Mouse (Mus musculus): Measurements from ENCODE around the gene 3110082J24Rik. TPM values are rescaled to one million over a fixed set of nuclear protein-coding genes. Genes with fewer than 3 reads are reported as not detected.

3110082J24Rik gene
- polyA plus RNA-seq (2016; fragmentation: Nextera tagmentation; extraction: Ambion mirVana), result not detected in 2 replicates

DNA sequence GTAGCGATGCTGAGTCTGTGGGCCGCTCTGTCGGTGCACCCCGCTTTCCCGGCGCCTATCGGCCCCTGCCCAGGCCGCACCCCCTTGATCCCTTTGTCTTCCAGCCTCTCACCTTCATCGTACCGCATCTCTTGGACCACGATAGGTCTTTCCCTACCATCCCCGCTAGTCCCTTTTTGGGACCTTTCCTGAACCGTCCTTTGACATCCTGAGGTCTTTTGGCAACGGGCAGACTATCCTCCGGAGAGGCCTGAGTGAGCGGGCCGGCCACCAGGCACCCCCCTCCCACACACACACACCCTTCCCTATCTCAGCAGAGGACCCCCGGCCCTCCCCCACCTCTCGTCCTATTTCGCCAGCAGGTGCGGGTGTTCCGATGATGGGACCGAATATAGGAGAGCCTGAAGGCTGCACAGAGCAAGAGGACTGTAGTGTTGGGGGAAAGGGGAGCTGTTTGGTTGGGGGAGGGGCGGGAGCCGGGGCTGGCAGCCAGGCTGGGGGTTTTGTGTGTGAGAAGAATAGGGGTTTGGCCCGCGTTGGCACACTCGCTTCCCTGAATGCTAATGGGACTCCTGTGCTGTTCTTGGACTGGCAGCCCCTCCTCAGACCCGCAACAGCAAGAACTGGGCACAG lies at the start of gene 3110082J24Rik:
TSS of gene 3110082J24Rik (minus strand) at position 419 of the 633 bp plus-strand sequence.
- 2% methylated on average over 29 of the region's 29 CpGs for WGBS
- Histone ChIP-seq H3K36me3 (no peaks in the 10 kb centered on the region), H3K4me1 (peaks cover 46% of the 10 kb centered on the region), H3K27ac (peak within 1 kb of the TSS; percentile 59), H3K9me3 (replicated peaks) (no peaks in the 10 kb centered on the region), H3K27me3 (ENCODE audit: low read depth, poor library complexity, severe bottlenecking) (peaks cover 84% of the 10 kb centered on the region), H3K4me3 (peak within 1 kb of the TSS; percentile 58)
- DNase-seq (ENCODE audit: low spot score), result peak; percentile 41

DNA sequence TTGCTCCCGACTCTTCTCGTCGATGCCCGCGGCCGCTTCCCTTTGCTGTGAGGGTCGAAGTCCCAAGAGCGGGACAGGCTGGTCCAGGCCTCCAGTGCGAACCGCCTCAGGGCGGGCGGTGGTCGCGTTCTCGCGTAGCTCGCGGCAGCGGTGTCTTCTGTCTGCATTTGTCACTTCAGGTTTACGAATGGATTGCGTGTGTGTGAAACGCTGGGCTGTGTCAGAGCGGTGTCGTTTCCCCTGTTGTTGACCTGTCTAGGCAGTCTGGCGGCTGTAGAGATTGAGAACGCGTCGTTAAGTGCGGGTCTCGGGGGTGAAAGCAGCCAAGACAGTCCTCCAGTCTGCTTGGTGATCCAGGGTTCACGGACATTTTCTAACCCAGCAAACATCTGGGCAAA lies 49.5 kb upstream of the 3110082J24Rik start:
- H3K36me3 ChIP-seq, result no peaks in the 10 kb centered on the region
- H3K9me3 ChIP-seq (replicated peaks), result no peaks in the 10 kb centered on the region
- H3K27ac ChIP-seq, result peak overlapping the region; percentile 99
- H3K4me3 ChIP-seq, result peak overlapping the region; percentile 92
- peaks cover 18% of the 10 kb centered on the region for H3K4me1 ChIP-seq
- no peak for DNase-seq (ENCODE audit: low spot score)
- under 1% methylated on average over 31 of the region's 31 CpGs for WGBS
- no peaks in the 10 kb centered on the region for H3K27me3 ChIP-seq (ENCODE audit: low read depth, poor library complexity, severe bottlenecking)

- under 1% methylated on average over 53 of the region's 53 CpGs for WGBS
- no peaks in the 10 kb centered on the region for H3K9me3 ChIP-seq (replicated peaks)
- no peaks in the 10 kb centered on the region for H3K36me3 ChIP-seq
- peak; percentile 94 for DNase-seq (ENCODE audit: low spot score)
- peaks cover 18% of the 10 kb centered on the region for H3K4me1 ChIP-seq
- peak within 1 kb of the TSS; percentile 99 for H3K27ac ChIP-seq
- H3K4me3 ChIP-seq, result peak within 1 kb of the TSS; percentile 92
- no peaks in the 10 kb centered on the region for H3K27me3 ChIP-seq (ENCODE audit: low read depth, poor library complexity, severe bottlenecking)
Observed at GRCm38 (mm10) chr5:30154474-30155394, 48.8 kb upstream of the 3110082J24Rik start, which contains the start of the genes Hadha and Hadhb. Gene Hadha, minus strand, starts transcription at chr5:30155162. Gene Hadhb, plus strand, starts transcription at chr5:30155248.

- no peak for DNase-seq (ENCODE audit: low spot score)
- 22% methylated on average over 4 of the region's 4 CpGs for WGBS
- Histone ChIP-seq H3K27ac (0 out of 2 replicates have a peak overlapping the region, but pooled peaks have one; percentile 99), H3K36me3 (no peaks in the 10 kb centered on the region), H3K4me1 (peaks cover 18% of the 10 kb centered on the region), H3K9me3 (replicated peaks) (no peaks in the 10 kb centered on the region), H3K27me3 (ENCODE audit: low read depth, poor library complexity, severe bottlenecking) (no peaks in the 10 kb centered on the region), H3K4me3 (peak overlapping the region; percentile 92)
Observed at GRCm38 (mm10) chr5:30154013-30154412, 48.1 kb upstream of the 3110082J24Rik start.

DNA sequence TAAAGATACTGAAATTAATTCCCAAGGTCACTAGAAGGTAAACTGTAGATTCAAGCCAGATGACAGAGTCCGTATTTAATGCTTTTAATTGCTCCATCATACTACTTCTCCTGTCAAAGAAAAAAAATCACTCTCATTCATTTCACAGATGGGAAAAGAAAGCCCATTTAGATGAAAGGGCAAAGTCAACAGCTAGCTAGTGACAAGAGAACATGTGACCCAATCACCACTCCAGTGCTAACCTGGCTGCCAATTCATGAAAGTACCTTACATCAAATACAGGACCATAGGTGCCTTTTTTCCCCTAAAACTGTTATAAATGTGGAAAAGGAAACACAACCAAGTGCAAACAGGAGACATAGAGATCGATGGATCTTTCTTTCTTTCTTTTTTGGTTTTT lies 47.3 kb upstream of the 3110082J24Rik start:
- 78% methylated on average over 2 of the region's 2 CpGs for WGBS
- Histone ChIP-seq H3K27ac (no peak overlapping the region), H3K9me3 (replicated peaks) (no peaks in the 10 kb centered on the region), H3K4me1 (peaks cover 18% of the 10 kb centered on the region), H3K4me3 (no peak overlapping the region), H3K36me3 (0 out of 2 replicates have a peak, but pooled peaks cover 5% of the 10 kb centered on the region), H3K27me3 (ENCODE audit: low read depth, poor library complexity, severe bottlenecking) (no peaks in the 10 kb centered on the region)
- no peak for DNase-seq (ENCODE audit: low spot score)

- 98% methylated on average over 1 of the region's 1 CpGs for WGBS
- DNase-seq (ENCODE audit: low spot score), result no peak
- no peaks in the 10 kb centered on the region for H3K27me3 ChIP-seq (ENCODE audit: low read depth, poor library complexity, severe bottlenecking)
- no peak overlapping the region for H3K27ac ChIP-seq
- H3K4me1 ChIP-seq, result peaks cover 18% of the 10 kb centered on the region
- H3K9me3 ChIP-seq (replicated peaks), result no peaks in the 10 kb centered on the region
- H3K4me3 ChIP-seq, result no peak overlapping the region
- H3K36me3 ChIP-seq, result 0 out of 2 replicates have a peak, but pooled peaks cover 5% of the 10 kb centered on the region
Observed at GRCm38 (mm10) chr5:30152413-30152812, 46.5 kb upstream of the 3110082J24Rik start.

- Histone ChIP-seq H3K4me3 (no peak overlapping the region), H3K27ac (no peak overlapping the region), H3K4me1 (peaks cover 18% of the 10 kb centered on the region), H3K9me3 (replicated peaks) (no peaks in the 10 kb centered on the region), H3K36me3 (peaks cover 6% of the 10 kb centered on the region), H3K27me3 (ENCODE audit: low read depth, poor library complexity, severe bottlenecking) (no peaks in the 10 kb centered on the region)
- DNase-seq (ENCODE audit: low spot score), result no peak
- 87% methylated on average over 4 of the region's 4 CpGs for WGBS
Observed at GRCm38 (mm10) chr5:30152007-30152406, 46.1 kb upstream of the 3110082J24Rik start.

- peaks cover 41% of the 10 kb centered on the region for H3K36me3 ChIP-seq
- 90% methylated on average over 5 of the region's 5 CpGs for WGBS
- H3K4me1 ChIP-seq, result 0 out of 2 replicates have a peak, but pooled peaks cover under 1% of the 10 kb centered on the region
- H3K27ac ChIP-seq, result no peak overlapping the region
- H3K9me3 ChIP-seq (replicated peaks), result no peaks in the 10 kb centered on the region
- no peak for DNase-seq (ENCODE audit: low spot score)
- H3K27me3 ChIP-seq (ENCODE audit: low read depth, poor library complexity, severe bottlenecking), result no peaks in the 10 kb centered on the region
- H3K4me3 ChIP-seq, result no peak overlapping the region
Observed at GRCm38 (mm10) chr5:30148133-30148920, 42.4 kb upstream of the 3110082J24Rik start.

GRCm38 (mm10) chr5:30146526-30146925 lies 40.6 kb upstream of the 3110082J24Rik start:
- no peaks in the 10 kb centered on the region for H3K4me1 ChIP-seq
- no peak overlapping the region for H3K27ac ChIP-seq
- DNase-seq (ENCODE audit: low spot score), result no peak
- WGBS, result 96% methylated on average over 6 of the region's 6 CpGs
- no peaks in the 10 kb centered on the region for H3K27me3 ChIP-seq (ENCODE audit: low read depth, poor library complexity, severe bottlenecking)
- no peaks in the 10 kb centered on the region for H3K9me3 ChIP-seq (replicated peaks)
- H3K4me3 ChIP-seq, result no peak overlapping the region
- peaks cover 59% of the 10 kb centered on the region for H3K36me3 ChIP-seq

- H3K4me1 ChIP-seq, result no peaks in the 10 kb centered on the region
- H3K9me3 ChIP-seq (replicated peaks), result no peaks in the 10 kb centered on the region
- no peak overlapping the region for H3K4me3 ChIP-seq
- 93% methylated on average over 4 of the region's 4 CpGs for WGBS
- no peak for DNase-seq (ENCODE audit: low spot score)
- peaks cover 90% of the 10 kb centered on the region for H3K36me3 ChIP-seq
- H3K27ac ChIP-seq, result no peak overlapping the region
- H3K27me3 ChIP-seq (ENCODE audit: low read depth, poor library complexity, severe bottlenecking), result no peaks in the 10 kb centered on the region
Observed at GRCm38 (mm10) chr5:30138193-30138592, 32.3 kb upstream of the 3110082J24Rik start.

DNA sequence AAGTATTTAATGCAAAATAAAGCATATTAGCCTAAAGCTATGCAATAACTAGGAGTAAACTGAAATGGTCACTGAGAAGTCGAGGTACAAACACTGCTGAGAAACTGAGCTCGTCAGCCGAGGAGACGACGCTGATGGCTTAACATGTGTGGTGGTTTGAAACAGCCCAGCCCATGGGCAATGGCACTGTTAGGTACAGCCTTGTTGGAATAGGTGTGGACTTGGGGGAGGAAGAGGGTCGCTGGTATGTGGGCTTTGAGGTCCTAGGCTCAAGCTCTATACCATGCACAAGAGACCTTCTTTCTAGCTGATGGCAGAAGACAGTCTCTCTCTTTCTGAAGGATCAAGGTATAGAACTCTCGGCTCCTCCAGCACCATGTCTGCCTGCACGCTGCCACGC lies 31.4 kb upstream of the 3110082J24Rik start:
- H3K9me3 ChIP-seq (replicated peaks), result no peaks in the 10 kb centered on the region
- H3K4me1 ChIP-seq, result no peaks in the 10 kb centered on the region
- DNase-seq (ENCODE audit: low spot score), result no peak
- no peaks in the 10 kb centered on the region for H3K27me3 ChIP-seq (ENCODE audit: low read depth, poor library complexity, severe bottlenecking)
- WGBS, result 92% methylated on average over 9 of the region's 9 CpGs
- no peak overlapping the region for H3K4me3 ChIP-seq
- H3K27ac ChIP-seq, result no peak overlapping the region
- peaks cover 90% of the 10 kb centered on the region for H3K36me3 ChIP-seq

- 94% methylated on average over 11 of the region's 11 CpGs for WGBS
- H3K4me1 ChIP-seq, result no peaks in the 10 kb centered on the region
- no peak overlapping the region for H3K27ac ChIP-seq
- no peaks in the 10 kb centered on the region for H3K27me3 ChIP-seq (ENCODE audit: low read depth, poor library complexity, severe bottlenecking)
- peaks cover 85% of the 10 kb centered on the region for H3K36me3 ChIP-seq
- no peaks in the 10 kb centered on the region for H3K9me3 ChIP-seq (replicated peaks)
- no peak overlapping the region for H3K4me3 ChIP-seq
- no peak for DNase-seq (ENCODE audit: low spot score)
Observed at GRCm38 (mm10) chr5:30135711-30136231, 29.9 kb upstream of the 3110082J24Rik start.

Measured in limb, embryonic 10.5 days (tissue).